Mouse (Mus musculus) forebrain, embryonic 11.5 days (tissue): Measurements from ENCODE around the gene Gucy2g. TPM values are rescaled to one million over a fixed set of nuclear protein-coding genes. Genes with fewer than 3 reads are reported as not detected.

Experiments
- ATAC-seq: fragments of 200-750 bp; cut with Nextera tagmentation; replicated peaks from 2 replicates; pipeline ENCODE4 v1.8.0; 2017; ENCODE audit warnings: moderate TSS enrichment; ENCODE audit not compliant: low FRiP score
- DNase-seq: peaks from one replicate; pipeline ENCODE4 v3.0.0-alpha.2; 2017; ENCODE audit warnings: low spot score
- H3K27ac ChIP-seq: fragments of 300-500 bp; sonication (generic); 2 replicates; pipeline ENCODE4 v1.5.1; 2014; ENCODE audit warnings: low read depth, low read length
- H3K27me3 ChIP-seq: fragments of 300-500 bp; sonication (generic); 2 replicates; pipeline ENCODE4 v1.6.1; 2014; ENCODE audit warnings: mild to moderate bottlenecking, low read length, mixed read lengths; ENCODE audit not compliant: control insufficient read depth, insufficient read depth
- H3K36me3 ChIP-seq: fragments of 300-500 bp; sonication (generic); 2 replicates; pipeline ENCODE4 v1.6.1; 2014; ENCODE audit warnings: mild to moderate bottlenecking, low read length, moderate library complexity, mixed read lengths; ENCODE audit not compliant: control insufficient read depth, insufficient read depth
- H3K4me1 ChIP-seq: fragments of 300-500 bp; sonication (generic); replicated peaks from 2 replicates; pipeline ENCODE4 v1.6.1; 2014; ENCODE audit warnings: low read length, mixed read lengths; ENCODE audit not compliant: control insufficient read depth, insufficient read depth
- H3K4me2 ChIP-seq: fragments of 300-500 bp; sonication (generic); 2 replicates; pipeline ENCODE4 v1.6.1; 2014; ENCODE audit warnings: low read depth, mild to moderate bottlenecking, low read length, moderate library complexity, mixed read lengths; ENCODE audit not compliant: severe bottlenecking
- H3K4me3 ChIP-seq: fragments of 300-500 bp; sonication (generic); 2 replicates; pipeline ENCODE4 v1.5.1; 2014; ENCODE audit warnings: low read depth, low read length
- H3K9ac ChIP-seq: fragments of 300-500 bp; sonication (generic); 2 replicates; pipeline ENCODE4 v1.6.1; 2014; ENCODE audit warnings: low read length
- H3K9me3 ChIP-seq: fragments of 300-500 bp; sonication (generic); 2 replicates; pipeline ENCODE4 v1.6.1; 2016; ENCODE audit warnings: low read length, mixed read lengths; ENCODE audit not compliant: control insufficient read depth
- WGBS: fragments of 180-500 bp; shearing (Covaris S2); extraction: QIAGEN DNeasy Blood & Tissue Kit; methylation state at CpG from one replicate; pipeline ENCODE4 v1.1.7; 2014; 5-methylcytosine and 5-hydroxymethylcytosine counted together
- polyA plus RNA-seq: library from polyadenylated mRNA; unstranded; fragments of >200 nt; fragmentation: Nextera tagmentation; extraction: Ambion mirVana; gene quantifications from 2 replicates; pipeline ENCODE4 v1.2.1, GENCODE M21; 2014

Gucy2g gene
- polyA plus RNA-seq, 1 experiment from 2014 or later = not detected

DNA sequence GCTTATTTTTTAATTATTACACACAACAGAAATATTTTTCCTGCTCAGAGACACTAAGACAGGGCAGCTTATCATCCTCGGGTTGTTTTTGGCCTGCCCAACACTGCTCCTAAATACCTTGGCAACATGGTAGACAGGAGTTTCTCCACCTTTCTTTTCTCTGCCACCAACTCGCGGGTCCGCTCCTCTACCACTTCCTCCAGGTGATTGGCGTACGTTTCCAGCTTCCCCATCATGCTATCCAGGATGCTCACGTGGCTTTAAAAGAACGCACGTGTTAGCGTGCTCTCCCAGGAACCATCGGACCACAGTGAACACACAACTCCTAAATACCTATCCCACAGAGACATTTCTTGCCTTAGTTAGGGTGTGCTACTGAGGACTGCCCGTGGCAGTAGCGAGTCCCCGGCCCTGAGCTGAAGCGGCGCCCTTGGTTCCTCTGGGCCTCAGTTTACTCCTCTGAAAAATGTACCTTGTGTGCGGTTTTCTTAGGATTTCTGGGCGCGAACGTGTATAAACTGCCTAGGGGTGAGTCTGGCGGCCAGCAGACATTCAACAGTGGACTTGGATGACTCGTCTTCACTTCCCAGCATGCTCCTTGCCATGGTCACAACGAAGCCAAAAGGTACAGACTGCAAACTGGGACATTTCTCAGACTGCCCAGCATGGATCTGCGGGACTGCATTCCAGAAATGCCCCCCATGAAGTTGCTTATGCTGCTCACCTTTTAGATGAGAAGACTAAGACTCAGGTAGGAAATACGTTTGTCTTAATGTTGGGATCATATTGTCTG, 33.1 kb downstream of the Gucy2g start:
- DNase-seq (no peak), ATAC-seq (no peak)
- H3K4me2 ChIP-seq = no peak overlapping the region
- H3K27ac ChIP-seq = no peak overlapping the region
- H3K4me1 ChIP-seq = no peaks in the 10 kb centered on the region
- no peaks in the 10 kb centered on the region for H3K9me3 ChIP-seq
- no peaks in the 10 kb centered on the region for H3K27me3 ChIP-seq
- H3K36me3 ChIP-seq = no peaks in the 10 kb centered on the region
- no peak overlapping the region for H3K9ac ChIP-seq
- no peak overlapping the region for H3K4me3 ChIP-seq
- 66% methylated on average over 25 of the region's 25 CpGs for WGBS

DNA sequence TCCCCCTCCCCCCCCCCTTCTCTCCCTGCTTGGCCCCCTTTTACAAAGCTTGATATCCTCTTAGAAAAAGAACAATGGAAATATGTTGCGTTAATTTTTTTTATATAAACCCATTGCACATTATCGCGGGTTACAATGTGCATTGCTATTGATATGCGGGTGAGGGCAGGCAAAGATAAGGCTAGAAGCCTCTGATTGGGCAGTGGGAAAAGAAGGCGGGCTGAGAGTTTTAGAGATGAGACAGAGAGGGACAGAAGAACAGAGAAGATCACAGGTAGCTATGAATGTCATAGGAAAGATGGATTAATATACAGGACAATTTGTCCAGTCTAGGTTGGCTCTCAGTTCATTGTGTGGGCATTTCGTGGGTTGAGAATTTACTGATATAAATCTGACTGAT, 33.8 kb downstream of the Gucy2g start:
- H3K36me3 ChIP-seq = no peaks in the 10 kb centered on the region
- H3K9me3 ChIP-seq = no peaks in the 10 kb centered on the region
- H3K27me3 ChIP-seq = no peaks in the 10 kb centered on the region
- no peak overlapping the region for H3K4me3 ChIP-seq
- no peak overlapping the region for H3K27ac ChIP-seq
- H3K4me2 ChIP-seq = no peak overlapping the region
- no peaks in the 10 kb centered on the region for H3K4me1 ChIP-seq
- 63% methylated on average over 6 of the region's 6 CpGs for WGBS
- no peak overlapping the region for H3K9ac ChIP-seq
- ATAC-seq = no peak
- no peak for DNase-seq

DNA sequence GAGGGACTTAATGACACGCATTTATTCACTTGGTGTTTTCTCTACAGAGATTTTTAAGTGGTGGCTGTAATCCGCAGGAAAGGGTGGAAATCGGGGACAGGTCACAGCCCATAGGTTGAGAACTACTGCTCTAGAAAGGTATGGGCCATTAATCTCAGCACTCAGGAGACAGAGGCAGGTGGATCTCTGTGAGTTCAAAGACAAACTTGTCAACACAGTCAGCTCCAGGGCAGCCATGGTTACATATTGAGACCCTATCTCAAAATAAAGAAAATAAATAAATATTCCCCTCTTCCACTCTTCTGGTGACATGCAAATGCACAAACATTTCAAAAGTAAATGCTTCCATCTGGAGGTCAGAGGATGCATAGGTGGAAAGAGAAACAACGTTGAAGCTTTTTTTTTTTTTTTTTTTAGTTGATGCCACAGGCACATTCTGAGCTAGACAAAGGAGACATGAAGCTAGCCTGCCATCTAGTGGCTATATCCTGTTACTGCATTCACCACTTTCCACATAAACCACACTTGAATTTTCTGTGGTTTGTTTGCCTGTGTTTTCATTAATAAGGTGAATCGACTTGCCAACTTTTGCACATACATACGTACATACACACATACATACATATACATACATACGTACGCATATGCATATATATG, 34.4 kb downstream of the Gucy2g start:
- H3K36me3 ChIP-seq = no peaks in the 10 kb centered on the region
- ATAC-seq (0 out of 2 replicates have a peak, but pooled peaks have one; percentile 21), DNase-seq (peak; percentile 64)
- no peak overlapping the region for H3K27ac ChIP-seq
- no peak overlapping the region for H3K4me2 ChIP-seq
- WGBS = 37% methylated on average over 8 of the region's 8 CpGs
- no peaks in the 10 kb centered on the region for H3K9me3 ChIP-seq
- no peak overlapping the region for H3K4me3 ChIP-seq
- H3K27me3 ChIP-seq = no peaks in the 10 kb centered on the region
- H3K9ac ChIP-seq = no peak overlapping the region
- no peaks in the 10 kb centered on the region for H3K4me1 ChIP-seq

DNA sequence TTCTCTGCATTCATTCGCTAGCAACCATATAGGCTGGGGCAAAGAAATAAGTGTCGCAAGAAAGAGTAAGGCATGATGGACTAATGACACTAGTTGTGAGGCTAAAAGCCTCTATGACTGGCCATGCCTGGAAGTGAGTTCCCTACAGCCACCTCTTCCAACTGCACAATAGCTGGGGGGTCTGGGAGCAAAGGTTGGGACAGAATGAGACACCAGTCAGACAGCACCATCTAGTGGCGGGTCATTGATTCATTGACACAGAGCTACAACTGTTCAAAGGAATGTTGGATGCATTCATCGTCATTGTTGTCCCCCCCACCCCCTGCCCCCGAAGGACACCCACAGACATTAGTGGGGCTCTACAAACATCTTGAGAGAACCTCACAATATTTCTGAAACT, 42.7 kb downstream of the Gucy2g start:
- H3K4me3 ChIP-seq = no peak overlapping the region
- WGBS = 33% methylated on average over 5 of the region's 5 CpGs
- no peak overlapping the region for H3K27ac ChIP-seq
- no peaks in the 10 kb centered on the region for H3K27me3 ChIP-seq
- H3K4me1 ChIP-seq = no peaks in the 10 kb centered on the region
- H3K4me2 ChIP-seq = no peak overlapping the region
- no peak overlapping the region for H3K9ac ChIP-seq
- peak; percentile 82 for DNase-seq
- ATAC-seq = peak; percentile 76
- H3K36me3 ChIP-seq = no peaks in the 10 kb centered on the region
- no peaks in the 10 kb centered on the region for H3K9me3 ChIP-seq

DNA sequence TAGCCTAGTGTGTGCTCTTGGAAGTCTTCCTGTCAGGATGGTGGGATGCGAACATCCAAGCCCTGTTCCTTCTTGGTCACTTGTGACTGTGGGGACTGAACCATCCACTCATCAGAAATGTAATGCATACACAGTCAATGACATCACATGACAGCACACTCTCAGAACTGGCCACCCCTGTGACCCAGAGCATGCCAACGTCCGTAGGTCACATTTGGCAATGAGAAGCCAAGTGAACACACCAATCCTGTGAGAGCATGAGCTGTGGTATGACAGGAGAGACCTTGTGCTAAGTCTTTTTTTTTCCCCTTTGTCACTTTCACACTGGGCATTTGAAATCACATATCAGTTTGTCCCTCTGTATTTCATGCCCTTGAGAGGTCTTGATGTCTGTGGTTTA, 45.5 kb downstream of the Gucy2g start:
- H3K36me3 ChIP-seq = no peaks in the 10 kb centered on the region
- H3K4me3 ChIP-seq = no peak overlapping the region
- WGBS = 90% methylated on average over 3 of the region's 3 CpGs
- no peak overlapping the region for H3K4me2 ChIP-seq
- no peaks in the 10 kb centered on the region for H3K4me1 ChIP-seq
- ATAC-seq (no peak), DNase-seq (no peak)
- H3K9ac ChIP-seq = no peak overlapping the region
- no peaks in the 10 kb centered on the region for H3K9me3 ChIP-seq
- no peaks in the 10 kb centered on the region for H3K27me3 ChIP-seq
- H3K27ac ChIP-seq = no peak overlapping the region

DNA sequence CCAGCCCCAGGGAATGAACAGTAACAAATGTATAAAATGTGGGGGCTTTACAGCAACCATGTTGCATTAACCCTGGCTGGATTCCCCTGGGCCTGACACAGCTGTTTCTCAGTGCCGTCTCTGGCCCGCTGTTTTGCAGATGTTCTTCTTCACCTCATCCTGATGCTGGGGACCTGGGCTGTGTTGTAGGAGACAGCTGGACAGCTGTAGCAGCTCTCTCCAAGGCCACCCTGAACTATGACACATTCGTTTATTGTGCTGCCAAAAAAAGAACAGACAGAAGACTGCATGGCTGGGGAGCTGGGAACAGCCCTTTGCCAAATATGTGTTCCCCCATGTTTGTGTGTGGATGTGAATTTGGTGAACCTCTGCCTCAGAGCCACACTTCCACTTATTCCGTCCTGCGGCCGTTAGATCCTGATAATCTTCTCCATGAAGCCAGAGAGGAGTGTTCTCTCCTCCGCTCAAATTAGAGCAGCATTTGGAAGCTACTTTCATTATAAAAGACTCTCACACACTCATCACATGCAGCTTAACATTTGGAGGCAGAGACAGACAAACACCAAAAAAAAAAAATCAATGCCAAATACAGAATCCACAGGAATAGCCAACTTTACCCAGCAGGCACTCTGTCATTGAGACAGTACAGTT, 46.4 kb downstream of the Gucy2g start:
- no peak overlapping the region for H3K9ac ChIP-seq
- ATAC-seq = no peak
- no peak overlapping the region for H3K4me2 ChIP-seq
- H3K27me3 ChIP-seq = no peaks in the 10 kb centered on the region
- no peak overlapping the region for H3K27ac ChIP-seq
- H3K4me3 ChIP-seq = no peak overlapping the region
- no peaks in the 10 kb centered on the region for H3K9me3 ChIP-seq
- no peaks in the 10 kb centered on the region for H3K36me3 ChIP-seq
- peak; percentile 24 for DNase-seq
- no peaks in the 10 kb centered on the region for H3K4me1 ChIP-seq
- WGBS = 86% methylated on average over 7 of the region's 7 CpGs

DNA sequence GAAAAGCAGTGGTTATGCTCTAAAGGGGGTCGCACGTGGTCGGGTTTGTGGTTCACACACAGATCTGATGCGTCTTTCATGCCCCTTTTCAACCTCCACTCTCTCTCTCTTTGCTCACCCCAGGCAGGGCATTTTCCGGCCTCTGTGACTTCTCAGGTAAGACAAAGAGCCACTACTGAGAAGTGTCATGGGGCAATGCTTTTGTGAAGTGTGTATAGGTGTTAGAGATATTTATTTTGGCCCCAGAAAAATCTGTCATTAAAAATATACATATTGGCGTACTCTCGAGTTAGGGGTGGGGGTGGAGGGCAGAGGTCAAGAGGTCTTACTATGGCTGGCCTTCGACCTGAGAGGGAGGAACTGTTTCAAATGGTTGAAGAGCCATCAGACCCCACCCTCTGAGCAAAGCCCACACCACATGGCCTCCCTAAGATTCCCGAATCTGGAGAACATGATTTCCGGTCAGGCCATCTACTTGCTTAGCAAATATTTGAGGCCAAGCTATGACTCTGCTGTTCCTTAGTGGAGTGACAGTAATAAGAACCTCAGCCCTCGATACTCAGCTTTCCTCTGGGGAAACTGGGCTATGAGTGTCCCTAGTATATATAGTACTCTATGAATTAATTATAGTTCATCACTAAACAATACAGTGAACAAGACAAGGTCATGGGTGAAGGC, 47.2 kb downstream of the Gucy2g start:
- no peak overlapping the region for H3K27ac ChIP-seq
- no peaks in the 10 kb centered on the region for H3K36me3 ChIP-seq
- H3K4me3 ChIP-seq = no peak overlapping the region
- no peak overlapping the region for H3K9ac ChIP-seq
- H3K9me3 ChIP-seq = no peaks in the 10 kb centered on the region
- ATAC-seq (no peak), DNase-seq (peak; percentile 30)
- 78% methylated on average over 11 of the region's 11 CpGs for WGBS
- H3K27me3 ChIP-seq = no peaks in the 10 kb centered on the region
- no peaks in the 10 kb centered on the region for H3K4me1 ChIP-seq
- H3K4me2 ChIP-seq = no peak overlapping the region

DNA sequence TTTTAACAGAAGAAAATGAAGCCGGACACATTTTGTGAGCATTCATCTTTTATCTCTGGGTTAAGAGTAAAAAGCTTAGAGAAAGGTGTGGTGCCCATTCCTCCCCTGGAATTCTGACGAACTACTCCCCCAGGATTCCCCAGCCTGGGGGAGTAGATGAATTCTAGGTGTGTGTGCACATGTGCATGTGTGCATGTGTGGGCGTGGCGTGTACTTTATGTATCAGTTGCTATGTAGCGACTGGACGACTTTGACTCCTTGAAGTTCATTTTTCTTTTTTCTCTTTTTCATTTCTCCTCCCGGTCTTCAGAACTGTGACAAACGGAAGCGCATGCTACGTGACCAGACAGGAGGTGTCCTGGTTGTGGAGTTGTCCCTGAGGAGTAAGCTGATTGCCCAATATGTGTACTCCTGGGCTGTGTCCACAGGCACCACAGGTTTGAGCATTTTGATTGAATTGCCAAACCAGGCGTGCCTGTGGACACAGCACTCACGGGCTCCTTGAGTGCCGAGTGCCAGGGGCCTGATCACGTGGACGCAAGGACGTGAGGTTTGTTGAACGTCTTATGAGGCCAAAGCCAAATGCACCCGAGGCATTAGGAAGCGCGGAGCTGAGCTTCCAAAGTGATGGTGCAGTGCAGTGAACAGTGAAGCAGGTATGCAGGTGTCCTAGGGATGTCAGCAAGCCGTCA, 48.6 kb downstream of the Gucy2g start:
- Histone ChIP-seq H3K27ac (no peak overlapping the region), H3K9me3 (no peaks in the 10 kb centered on the region), H3K9ac (no peak overlapping the region), H3K36me3 (no peaks in the 10 kb centered on the region), H3K27me3 (no peaks in the 10 kb centered on the region), H3K4me2 (no peak overlapping the region), H3K4me1 (no peaks in the 10 kb centered on the region), H3K4me3 (no peak overlapping the region)
- WGBS = 90% methylated on average over 21 of the region's 21 CpGs
- ATAC-seq = no peak
- DNase-seq = peak; percentile 29
